Mouse (Mus musculus): ENCODE results near the gene Gstt3. TPM values are rescaled to one million over a fixed set of nuclear protein-coding genes. Genes with fewer than 3 reads are reported as not detected.

The Gstt3 gene
- polyA plus RNA-seq, 1 experiment = 48.6 TPM

- no peak for DNase-seq (ENCODE audit: low read depth, low spot score)
- WGBS = 92% methylated on average over 7 of the region's 7 CpGs
Observed at GRCm38 (mm10) chr10:75725449-75725848, 55.8 kb downstream of the Gstt3 start.

Other genes with a start within 250 kb of the Gstt3 start
- gene Lrrc75b, start 221.1 kb downstream of the Gstt3 start, polyA plus RNA-seq (2012; rRNA removed) = 1.0 TPM in 2 replicates
- 370 and 634 TPM in 2 replicates for gene Ggt1, start 219.8 kb downstream of the Gstt3 start, polyA plus RNA-seq (2012; rRNA removed)
- gene Ggt5, start 192.1 kb downstream of the Gstt3 start, polyA plus RNA-seq (2012; rRNA removed) = 16.0 and 26.1 TPM in 2 replicates
- 42.9 and 124 TPM in 2 replicates for gene Susd2, start 137.4 kb downstream of the Gstt3 start, polyA plus RNA-seq (2012; rRNA removed)
- 20.3 and 36.0 TPM in 2 replicates for gene Cabin1, start 17.1 kb downstream of the Gstt3 start, polyA plus RNA-seq (2012; rRNA removed)
- gene Ddt, start 8.0 kb downstream of the Gstt3 start, polyA plus RNA-seq (2012; rRNA removed) = 81.4 and 104 TPM in 2 replicates
- 0.48 and 0.58 TPM in 2 replicates for gene Gm20441, start 460 bp downstream of the Gstt3 start, polyA plus RNA-seq (2012; rRNA removed)
- 44.8 and 68.1 TPM in 2 replicates for gene Gstt1, start 17.2 kb upstream of the Gstt3 start, polyA plus RNA-seq (2012; rRNA removed)
- not detected in 2 replicates for gene Gstt4, start 41.1 kb upstream of the Gstt3 start, polyA plus RNA-seq (2012; rRNA removed)
- 115 and 146 TPM in 2 replicates for gene Gstt2, start 56.0 kb upstream of the Gstt3 start, polyA plus RNA-seq (2012; rRNA removed)
- 739 and 807 TPM in 2 replicates for gene Mif, start 78.8 kb upstream of the Gstt3 start, polyA plus RNA-seq (2012; rRNA removed)
- 39.2 and 101 TPM in 2 replicates for gene Derl3, start 112.0 kb upstream of the Gstt3 start, polyA plus RNA-seq (2012; rRNA removed)
- gene Smarcb1, start 140.2 kb upstream of the Gstt3 start, polyA plus RNA-seq (2012; rRNA removed) = 41.0 and 48.6 TPM in 2 replicates
- gene Chchd10, start 151.7 kb upstream of the Gstt3 start, polyA plus RNA-seq (2012; rRNA removed) = 348 and 403 TPM in 2 replicates
- 5.3 and 7.6 TPM in 2 replicates for gene Mmp11, start 155.1 kb upstream of the Gstt3 start, polyA plus RNA-seq (2012; rRNA removed)
- 0.30 TPM in 1 of 2 replicates, not detected in the other for gene Gm867, start 159.3 kb upstream of the Gstt3 start, polyA plus RNA-seq (2012; rRNA removed)
- 28.0 and 43.9 TPM in 2 replicates for gene Vpreb3, start 161.6 kb upstream of the Gstt3 start, polyA plus RNA-seq (2012; rRNA removed)
- gene Gm5134, start 173.1 kb upstream of the Gstt3 start, polyA plus RNA-seq (2012; rRNA removed) = 0.19 and 0.34 TPM in 2 replicates

Measured in large intestine, adult 2 months (tissue).